Mouse (Mus musculus) heart, embryonic 14.5 days (tissue): ENCODE measurements around the gene Ppp1r1a. TPM values are rescaled to one million over a fixed set of nuclear protein-coding genes. Genes with fewer than 3 reads are reported as not detected.

Experiments
- ATAC-seq: fragments of 200-750 bp; cut with Nextera tagmentation; 2 replicates; pipeline ENCODE4 v1.8.0; 2017; ENCODE audit warnings: low read depth, moderate TSS enrichment; ENCODE audit not compliant: insufficient number of reproducible peaks, insufficient read depth, low FRiP score
- H3K27ac ChIP-seq, 2 experiments: fragments of 200-500 bp in 1 of 2; fragments of 300-500 bp in 1 of 2; sonication (generic) in 1 of 2; replicated peaks in 1 of 2; 2 replicates each; pipeline ENCODE4 v1.5.1; 2012 to 2014; ENCODE audit warnings: low read depth in 2 of 2, low read length in 2 of 2, control low read depth in 1 of 2, mild to moderate bottlenecking in 1 of 2, mixed read lengths in 1 of 2; ENCODE audit not compliant: control insufficient read depth in 1 of 2, insufficient read depth in 1 of 2
- H3K27me3 ChIP-seq: fragments of 300-500 bp; sonication (generic); 2 replicates; pipeline ENCODE4 v1.6.1; 2014; ENCODE audit warnings: mild to moderate bottlenecking, low read length, control low read depth; ENCODE audit not compliant: control insufficient read depth, insufficient read depth
- H3K36me3 ChIP-seq: fragments of 300-500 bp; sonication (generic); 2 replicates; pipeline ENCODE4 v1.6.1; 2014; ENCODE audit warnings: mild to moderate bottlenecking, control low read depth, low read length, mixed read lengths; ENCODE audit not compliant: control insufficient read depth, insufficient read depth
- H3K4me1 ChIP-seq, 2 experiments: fragments of 200-500 bp in 1 of 2; fragments of 300-500 bp in 1 of 2; sonication (generic) in 1 of 2; 2 replicates each; pipeline ENCODE4 v1.6.1; 2012 to 2014; ENCODE audit warnings: low read length in 2 of 2, control low read depth in 1 of 2, mixed read lengths in 1 of 2; ENCODE audit not compliant: control insufficient read depth in 2 of 2, insufficient read depth in 2 of 2
- H3K4me2 ChIP-seq: fragments of 300-500 bp; sonication (generic); 2 replicates; pipeline ENCODE4 v1.6.1; 2014; ENCODE audit warnings: mild to moderate bottlenecking, low read length
- H3K4me3 ChIP-seq, 2 experiments: fragments of 200-500 bp in 1 of 2; fragments of 300-500 bp in 1 of 2; sonication (generic) in 1 of 2; 2 replicates each; pipeline ENCODE4 v1.5.1; 2012 to 2014; ENCODE audit warnings: low read length in 2 of 2, mild to moderate bottlenecking in 2 of 2, control low read depth in 1 of 2, low read depth in 1 of 2, moderate library complexity in 1 of 2; ENCODE audit not compliant: control insufficient read depth in 1 of 2, insufficient read depth in 1 of 2
- H3K9ac ChIP-seq: fragments of 300-500 bp; sonication (generic); 2 replicates; pipeline ENCODE4 v1.6.1; 2014; ENCODE audit warnings: mild to moderate bottlenecking, low read length
- H3K9me3 ChIP-seq: fragments of 300-500 bp; sonication (generic); 2 replicates; pipeline ENCODE4 v1.6.1; 2016; ENCODE audit warnings: low read length, control low read depth; ENCODE audit not compliant: control insufficient read depth
- WGBS: fragments of 180-500 bp; shearing (Covaris S2); extraction: QIAGEN DNeasy Blood & Tissue Kit; methylation state at CpG from one replicate; pipeline ENCODE4 v1.1.7; 2014; 5-methylcytosine and 5-hydroxymethylcytosine counted together
- polyA plus RNA-seq: library from polyadenylated mRNA; unstranded; fragments of >200 nt; fragmentation: Nextera tagmentation; extraction: Ambion mirVana; gene quantifications from 2 replicates; pipeline ENCODE4 v1.2.1, GENCODE M21; 2014

The Ppp1r1a gene
- polyA plus RNA-seq, 1 experiment from 2014 or later: 87.1 TPM

DNA sequence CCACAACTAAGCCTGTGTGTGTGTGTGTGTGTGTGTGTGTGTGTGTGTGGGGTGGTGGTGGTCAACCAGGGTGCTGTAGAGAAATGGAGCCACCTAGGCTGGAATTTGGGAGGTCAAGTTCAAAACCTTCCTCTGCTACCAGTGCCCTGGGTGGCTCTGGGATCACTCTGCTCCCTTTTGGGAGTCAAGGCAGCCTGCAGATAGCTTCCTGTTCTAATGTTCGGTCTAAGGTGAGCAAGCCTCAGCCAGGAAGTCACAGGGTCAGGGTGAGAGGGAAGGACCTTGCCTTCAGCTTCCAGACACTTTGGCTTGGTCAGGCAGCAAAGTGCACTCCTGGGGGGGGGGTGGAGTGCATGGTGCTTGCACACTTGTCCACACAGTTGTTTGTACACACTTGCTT, 2.8 kb upstream of the Ppp1r1a start:
- Histone ChIP-seq H3K4me2 (no peak overlapping the region), H3K36me3 (no peaks in the 10 kb centered on the region), H3K4me1 (peaks cover 9% of the 10 kb centered on the region in 2 experiments; a peak in 2 of 4 replicates), H3K4me3 (no peak overlapping the region), H3K27me3 (no peaks in the 10 kb centered on the region), H3K27ac (no peak overlapping the region), H3K9ac (no peak overlapping the region), H3K9me3 (no peaks in the 10 kb centered on the region)
- WGBS: 80% methylated on average over 1 of the region's 1 CpGs
- no peak for ATAC-seq

DNA sequence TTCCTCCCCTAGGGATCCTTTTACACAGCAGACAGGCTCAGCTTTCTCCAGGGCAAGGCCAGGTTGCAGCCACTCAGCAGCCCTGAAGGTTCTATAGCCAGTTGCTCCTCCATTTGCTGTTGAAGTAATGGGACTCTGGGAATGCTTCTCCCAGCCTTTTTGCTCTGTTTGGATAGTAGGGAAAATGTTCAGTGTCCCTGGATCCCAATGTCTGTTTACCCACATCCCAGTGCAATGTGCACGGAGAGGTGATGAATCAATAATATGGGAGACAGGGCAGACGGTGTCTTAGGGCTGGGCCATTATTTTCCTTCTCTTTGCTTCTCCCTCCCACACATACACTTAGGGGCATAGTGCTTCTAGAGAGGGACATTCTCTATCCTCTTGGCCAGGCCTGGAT, 1.5 kb upstream of the Ppp1r1a start:
- no peak for ATAC-seq
- no peaks in the 10 kb centered on the region for H3K9me3 ChIP-seq
- no peak overlapping the region for H3K4me3 ChIP-seq
- 73% methylated on average over 2 of the region's 2 CpGs for WGBS
- H3K36me3 ChIP-seq: no peaks in the 10 kb centered on the region
- H3K4me1 ChIP-seq: peaks cover 11% of the 10 kb centered on the region in 2 experiments; a peak in 3 of 4 replicates
- no peaks in the 10 kb centered on the region for H3K27me3 ChIP-seq
- H3K9ac ChIP-seq: no peak overlapping the region
- H3K4me2 ChIP-seq: no peak overlapping the region
- H3K27ac ChIP-seq: no peak overlapping the region

DNA sequence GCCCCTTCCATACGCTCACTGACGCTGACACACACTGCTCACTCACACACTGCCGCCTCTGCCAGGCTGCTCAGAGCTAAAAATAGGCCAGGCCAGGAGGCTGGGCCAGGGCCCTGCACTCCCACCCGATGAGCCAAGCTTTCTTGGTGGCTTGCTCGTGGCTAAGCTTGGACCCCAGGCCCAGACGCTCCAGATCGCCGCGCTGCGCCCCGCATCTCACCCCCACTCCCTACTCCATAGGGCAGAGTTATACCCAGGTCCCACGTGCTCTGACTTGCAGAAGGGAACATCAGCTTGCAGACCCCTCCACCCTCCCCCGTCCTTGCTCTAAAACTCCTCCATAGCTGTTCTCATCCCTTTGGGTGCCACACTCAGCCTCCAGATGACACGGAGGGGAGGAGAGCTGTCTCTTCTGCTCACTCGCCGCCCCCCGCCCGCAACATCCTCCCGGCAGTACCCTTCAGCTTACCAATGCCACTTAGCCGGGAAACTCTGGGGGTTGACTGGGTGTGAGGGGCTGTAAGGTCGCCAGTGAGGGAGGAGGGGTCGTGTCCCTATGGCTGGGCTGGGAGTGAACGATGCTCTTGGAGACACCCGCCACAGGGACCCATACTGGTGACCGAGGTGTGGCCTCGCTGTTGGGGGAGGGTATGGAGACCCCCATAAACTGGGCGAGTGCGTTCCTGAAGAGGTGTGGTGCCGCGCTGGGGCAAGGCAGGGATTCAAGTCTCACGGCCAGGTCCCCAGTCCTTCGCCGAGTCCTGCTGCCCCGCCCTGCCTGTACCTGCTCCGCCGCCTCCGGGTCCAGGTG, 587 bp downstream of the Ppp1r1a start:
- Histone ChIP-seq H3K27ac (peak overlapping the region; percentile 77 to 91), H3K4me2 (peak overlapping the region; percentile 91), H3K27me3 (no peaks in the 10 kb centered on the region), H3K36me3 (0 out of 2 replicates have a peak, but pooled peaks cover 5% of the 10 kb centered on the region), H3K9me3 (no peaks in the 10 kb centered on the region), H3K4me1 (peaks cover 7 to 11% of the 10 kb centered on the region in 2 experiments; a peak in 3 of 4 replicates), H3K4me3 (peak overlapping the region; percentile 68 to 82), H3K9ac (peak overlapping the region; percentile 77)
- peak; percentile 58; the same call in 1 of the 2 replicates for ATAC-seq
- WGBS: under 1% methylated on average over 37 of the region's 37 CpGs

DNA sequence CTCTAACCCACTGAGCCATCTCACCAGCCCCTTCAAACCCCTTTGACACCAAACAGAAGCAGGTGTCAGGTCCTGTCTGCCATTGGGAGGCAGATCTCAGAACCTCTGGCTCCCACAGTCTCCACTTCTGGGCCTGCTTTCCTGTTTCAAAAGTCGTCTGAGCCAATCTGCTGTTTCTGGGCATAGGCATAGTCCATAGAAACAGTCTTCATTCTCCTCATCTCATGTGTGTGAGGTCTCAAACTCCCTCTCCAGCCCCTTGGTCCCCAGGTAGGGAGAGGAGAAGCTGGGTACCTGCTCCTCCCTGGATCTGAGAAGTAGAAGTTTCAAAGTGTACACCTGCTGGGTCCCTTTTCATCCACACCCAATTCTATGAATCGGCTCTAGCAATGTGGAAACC, 1.3 kb downstream of the Ppp1r1a start:
- peak overlapping the region; percentile 68 to 82 for H3K4me3 ChIP-seq
- H3K4me2 ChIP-seq: peak overlapping the region; percentile 91
- H3K36me3 ChIP-seq: 0 out of 2 replicates have a peak, but pooled peaks cover 5% of the 10 kb centered on the region
- no peak for ATAC-seq
- H3K9ac ChIP-seq: peak overlapping the region; percentile 77
- no peaks in the 10 kb centered on the region for H3K9me3 ChIP-seq
- peaks cover 7 to 11% of the 10 kb centered on the region in 2 experiments; a peak in 3 of 4 replicates for H3K4me1 ChIP-seq
- H3K27ac ChIP-seq: peak overlapping the region; percentile 77 to 91
- no peaks in the 10 kb centered on the region for H3K27me3 ChIP-seq
- 12% methylated on average over 2 of the region's 2 CpGs for WGBS

DNA sequence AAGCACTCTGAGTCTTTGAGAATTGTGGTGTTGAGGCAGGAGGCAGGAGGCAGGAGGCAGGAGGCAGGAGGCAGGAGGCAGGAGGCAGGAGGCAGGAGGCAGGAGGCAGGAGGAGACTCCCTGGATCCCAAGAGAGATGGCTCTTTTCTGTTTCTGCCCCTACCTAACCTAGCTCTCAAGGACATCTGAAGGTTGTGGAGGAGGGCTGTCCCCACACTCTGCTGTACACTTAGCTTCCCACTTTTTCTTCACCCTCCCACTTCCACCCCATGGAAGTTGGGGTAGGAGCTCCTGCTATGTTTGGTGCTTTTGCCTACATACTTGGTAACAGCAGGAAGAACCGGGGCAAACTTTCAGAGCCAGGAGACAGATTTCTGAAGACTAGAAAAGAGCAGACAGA, 2.0 kb downstream of the Ppp1r1a start:
- Histone ChIP-seq H3K9me3 (no peaks in the 10 kb centered on the region), H3K9ac (no peak overlapping the region), H3K27ac (0 out of 4 replicates have a peak overlapping the region, but pooled peaks of 1 of the 2 experiments have one; percentile 77), H3K4me3 (no peak overlapping the region), H3K36me3 (0 out of 2 replicates have a peak, but pooled peaks cover 5% of the 10 kb centered on the region), H3K4me2 (no peak overlapping the region), H3K27me3 (no peaks in the 10 kb centered on the region), H3K4me1 (peaks cover 7 to 11% of the 10 kb centered on the region in 2 experiments; a peak in 3 of 4 replicates)
- no peak for ATAC-seq
- WGBS: 43% methylated on average over 1 of the region's 1 CpGs

DNA sequence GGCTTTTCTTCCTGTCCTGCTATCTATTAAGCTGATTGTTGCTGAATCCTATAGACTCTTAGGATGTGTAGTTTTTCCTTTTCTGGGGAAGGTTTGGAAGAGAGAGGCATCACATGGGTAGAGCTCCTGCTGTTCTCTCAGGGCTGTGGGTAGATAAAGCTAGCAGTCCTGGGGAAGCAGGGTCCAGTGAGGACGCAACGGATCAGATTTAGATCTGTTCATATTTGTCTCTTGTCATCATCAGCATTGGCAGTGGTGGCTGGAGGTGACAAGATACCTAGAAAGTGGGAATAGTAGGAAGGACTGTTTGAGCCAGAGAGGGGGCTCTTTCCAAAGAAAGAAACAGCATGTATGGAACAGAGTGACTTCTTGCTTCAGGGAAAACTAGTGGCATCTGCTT, 2.8 kb downstream of the Ppp1r1a start:
- 53% methylated on average over 2 of the region's 2 CpGs for WGBS
- ATAC-seq: no peak
- Histone ChIP-seq H3K9ac (no peak overlapping the region), H3K27ac (no peak overlapping the region), H3K4me2 (no peak overlapping the region), H3K9me3 (no peaks in the 10 kb centered on the region), H3K27me3 (no peaks in the 10 kb centered on the region), H3K4me3 (no peak overlapping the region), H3K4me1 (peaks cover 7 to 11% of the 10 kb centered on the region in 2 experiments; a peak in 3 of 4 replicates), H3K36me3 (0 out of 2 replicates have a peak, but pooled peaks cover 5% of the 10 kb centered on the region)

DNA sequence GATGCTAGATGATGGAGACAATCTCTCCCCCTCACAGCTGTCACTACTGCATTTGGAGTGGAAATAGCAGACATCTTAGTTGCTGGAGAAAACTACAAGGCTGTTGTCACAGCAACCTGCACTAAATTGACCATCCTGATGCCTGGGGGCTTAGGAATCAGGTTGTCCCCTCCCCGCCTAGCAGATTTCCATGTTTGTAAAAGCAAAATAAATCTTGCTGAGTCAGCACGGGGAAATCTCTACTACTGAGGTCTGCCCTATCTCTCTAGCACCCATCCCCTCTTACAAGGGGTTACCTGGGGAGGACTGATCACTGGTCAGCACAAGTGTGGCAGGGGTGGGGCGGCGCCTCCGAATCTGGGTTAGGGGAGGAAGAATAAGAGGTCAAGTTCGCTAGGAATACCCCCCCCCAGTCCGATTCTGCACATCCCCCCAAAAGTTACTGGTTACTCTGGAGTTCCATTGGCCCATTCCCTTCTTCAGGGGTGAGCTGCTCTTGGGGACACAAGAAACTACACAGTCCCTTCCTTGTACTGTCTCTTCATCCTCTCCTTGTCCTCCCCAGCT, 3.7 kb downstream of the Ppp1r1a start:
- ATAC-seq: no peak
- no peaks in the 10 kb centered on the region for H3K27me3 ChIP-seq

More for the DNA sequence above, 3.7 kb downstream of the Ppp1r1a start:
- Histone ChIP-seq H3K4me1 (peaks cover 7 to 11% of the 10 kb centered on the region in 2 experiments; a peak in 3 of 4 replicates), H3K9ac (no peak overlapping the region), H3K4me2 (no peak overlapping the region), H3K36me3 (0 out of 2 replicates have a peak, but pooled peaks cover 5% of the 10 kb centered on the region), H3K27ac (no peak overlapping the region), H3K9me3 (no peaks in the 10 kb centered on the region), H3K4me3 (no peak overlapping the region)
- 85% methylated on average over 7 of the region's 7 CpGs for WGBS
